Mouse (Mus musculus) intestine, embryonic 16.5 days (tissue): ENCODE results near the gene Als2. TPM values are rescaled to one million over a fixed set of nuclear protein-coding genes. Genes with fewer than 3 reads are reported as not detected.
A peak's percentile ranks its signal among the peaks of the same experiment; 100 is the strongest.

Experiments used
- ATAC-seq: fragments of 200-750 bp; cut with Nextera tagmentation; 2 replicates; pipeline ENCODE4 v1.8.0; 2017; ENCODE audit warnings: moderate TSS enrichment, moderate library complexity
- H3K27ac ChIP-seq: fragments of 300-500 bp; sonication (generic); 2 replicates; pipeline ENCODE4 v1.5.1; 2014; ENCODE audit warnings: mild to moderate bottlenecking, low read length
- H3K27me3 ChIP-seq: fragments of 300-500 bp; sonication (generic); replicated peaks from 2 replicates; pipeline ENCODE4 v1.6.1; 2014; ENCODE audit warnings: low read length, control low read depth, mixed read lengths; ENCODE audit not compliant: control insufficient read depth, insufficient read depth
- H3K36me3 ChIP-seq: fragments of 300-500 bp; sonication (generic); 2 replicates; pipeline ENCODE4 v1.6.1; 2014; ENCODE audit warnings: low read length, control low read depth; ENCODE audit not compliant: control insufficient read depth, insufficient read depth
- H3K4me1 ChIP-seq: fragments of 300-500 bp; sonication (generic); 2 replicates; pipeline ENCODE4 v1.6.1; 2014; ENCODE audit warnings: low read length, control low read depth, mixed read lengths; ENCODE audit not compliant: control insufficient read depth, insufficient read depth
- H3K4me2 ChIP-seq: fragments of 300-500 bp; sonication (generic); 2 replicates; pipeline ENCODE4 v1.6.1; 2014; ENCODE audit warnings: low read depth, low read length, control low read depth
- H3K4me3 ChIP-seq: fragments of 300-500 bp; sonication (generic); 2 replicates; pipeline ENCODE4 v1.5.1; 2014; ENCODE audit warnings: mild to moderate bottlenecking, low read length
- H3K9ac ChIP-seq: fragments of 300-500 bp; sonication (generic); 2 replicates; pipeline ENCODE4 v1.6.1; 2014; ENCODE audit warnings: low read depth, low read length
- H3K9me3 ChIP-seq: fragments of 300-500 bp; sonication (generic); 2 replicates; pipeline ENCODE4 v1.6.1; 2016; ENCODE audit warnings: low read length, control low read depth; ENCODE audit not compliant: control insufficient read depth
- WGBS: fragments of 180-500 bp; shearing (Covaris S2); extraction: QIAGEN DNeasy Blood & Tissue Kit; methylation state at CpG from one replicate; pipeline ENCODE4 v1.1.7; 2014; 5-methylcytosine and 5-hydroxymethylcytosine counted together
- polyA plus RNA-seq: library from polyadenylated mRNA; unstranded; fragments of >200 nt; fragmentation: Nextera tagmentation; extraction: Ambion mirVana; gene quantifications from 2 replicates; pipeline ENCODE4 v1.2.1, GENCODE M21; 2015

Gene Als2
- polyA plus RNA-seq, 1 experiment from 2014 or later = 7.5 TPM

- no peak overlapping the region for H3K4me3 ChIP-seq
- ATAC-seq = no peak
- no peak overlapping the region for H3K27ac ChIP-seq
- H3K9me3 ChIP-seq = no peaks in the 10 kb centered on the region
- no peaks in the 10 kb centered on the region for H3K27me3 ChIP-seq
- H3K36me3 ChIP-seq = peaks cover 6% of the 10 kb centered on the region; the same call in 1 of the 2 replicates
- no peak overlapping the region for H3K9ac ChIP-seq
- 82% methylated on average over 3 of the region's 3 CpGs for WGBS
- H3K4me1 ChIP-seq = no peaks in the 10 kb centered on the region
- H3K4me2 ChIP-seq = no peak overlapping the region
Observed at GRCm38 (mm10) chr1:59220371-59220770, 16.7 kb downstream of the Als2 start.

DNA sequence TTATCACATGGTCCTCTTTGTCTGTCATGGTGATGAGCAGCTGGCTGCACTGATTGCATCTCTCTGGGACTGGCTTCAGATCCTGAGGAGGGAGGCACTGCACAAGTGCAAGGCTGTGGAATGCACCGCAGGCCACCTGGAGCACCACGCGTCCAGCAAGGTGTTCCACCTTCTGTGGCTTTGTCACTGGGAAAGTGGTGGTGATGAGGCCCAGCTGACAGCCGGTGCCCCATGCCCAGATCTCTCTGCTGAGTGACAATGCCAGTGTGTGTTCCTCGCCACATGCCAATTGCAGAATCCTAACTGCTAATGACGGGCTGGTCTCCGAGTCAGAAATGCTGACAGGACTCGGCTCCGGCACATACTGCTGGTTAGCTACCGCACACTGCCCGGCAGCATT, 21.6 kb downstream of the Als2 start:
- H3K9ac ChIP-seq = no peak overlapping the region
- no peak overlapping the region for H3K4me3 ChIP-seq
- H3K27me3 ChIP-seq = no peaks in the 10 kb centered on the region
- no peaks in the 10 kb centered on the region for H3K9me3 ChIP-seq
- peaks cover 6% of the 10 kb centered on the region; the same call in 1 of the 2 replicates for H3K36me3 ChIP-seq
- 93% methylated on average over 11 of the region's 11 CpGs for whole genome bisulfite sequencing
- no peak overlapping the region for H3K4me2 ChIP-seq
- no peak for ATAC-seq
- peaks cover 7% of the 10 kb centered on the region for H3K4me1 ChIP-seq
- no peak overlapping the region for H3K27ac ChIP-seq

- Histone ChIP-seq H3K9me3 (no peaks in the 10 kb centered on the region), H3K4me3 (no peak overlapping the region), H3K9ac (no peak overlapping the region), H3K4me1 (peaks cover 7% of the 10 kb centered on the region), H3K36me3 (peaks cover 6% of the 10 kb centered on the region; the same call in 1 of the 2 replicates), H3K27ac (0 out of 2 replicates have a peak overlapping the region, but pooled peaks have one; percentile 60), H3K27me3 (no peaks in the 10 kb centered on the region), H3K4me2 (no peak overlapping the region)
- WGBS = no CpG with 5 or more reads among the region's 1 CpGs
- 0 out of 2 replicates have a peak, but pooled peaks have one; percentile 29 for ATAC-seq
Observed at GRCm38 (mm10) chr1:59212951-59213350, 24.1 kb downstream of the Als2 start.

DNA sequence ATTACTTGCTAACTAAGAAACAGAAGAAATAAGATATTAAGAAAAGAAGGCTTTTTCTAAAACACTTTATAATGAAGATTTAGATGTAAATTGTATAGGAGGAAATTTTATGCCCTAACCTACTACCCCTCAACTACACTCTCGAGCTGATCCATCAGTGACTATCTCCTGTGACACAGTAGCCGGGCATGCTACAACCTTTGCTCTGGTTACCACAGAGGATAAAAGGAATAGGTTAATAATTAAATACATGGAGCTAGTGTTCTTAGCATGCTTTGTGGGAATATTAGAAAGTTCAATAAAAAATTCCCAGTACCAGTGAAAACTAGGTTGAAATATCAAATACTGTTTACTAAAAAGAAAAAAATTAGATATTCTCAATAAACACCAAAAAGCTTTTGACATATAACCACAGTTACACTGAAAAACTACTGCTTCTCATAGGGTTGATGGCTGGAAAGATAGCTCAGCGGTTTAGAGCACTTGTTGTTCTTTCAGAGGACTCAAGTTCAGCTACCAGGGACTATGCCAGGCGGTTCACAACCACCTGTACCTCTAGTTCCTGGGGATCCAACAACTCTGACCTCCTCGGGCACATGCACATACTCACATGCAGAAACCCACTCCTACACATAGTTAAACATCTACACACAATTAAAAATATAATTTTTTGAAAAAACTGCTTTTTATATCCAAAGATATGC, 24.8 kb downstream of the Als2 start:
- ATAC-seq = peak; percentile 96
- H3K27ac ChIP-seq = peak overlapping the region; percentile 60; the same call in 1 of the 2 replicates
- H3K9ac ChIP-seq = no peak overlapping the region
- WGBS = 61% methylated on average over 5 of the region's 5 CpGs
- H3K27me3 ChIP-seq = no peaks in the 10 kb centered on the region
- no peak overlapping the region for H3K4me2 ChIP-seq
- peaks cover 6% of the 10 kb centered on the region; the same call in 1 of the 2 replicates for H3K36me3 ChIP-seq
- no peak overlapping the region for H3K4me3 ChIP-seq
- H3K4me1 ChIP-seq = peaks cover 7% of the 10 kb centered on the region
- H3K9me3 ChIP-seq = no peaks in the 10 kb centered on the region

DNA sequence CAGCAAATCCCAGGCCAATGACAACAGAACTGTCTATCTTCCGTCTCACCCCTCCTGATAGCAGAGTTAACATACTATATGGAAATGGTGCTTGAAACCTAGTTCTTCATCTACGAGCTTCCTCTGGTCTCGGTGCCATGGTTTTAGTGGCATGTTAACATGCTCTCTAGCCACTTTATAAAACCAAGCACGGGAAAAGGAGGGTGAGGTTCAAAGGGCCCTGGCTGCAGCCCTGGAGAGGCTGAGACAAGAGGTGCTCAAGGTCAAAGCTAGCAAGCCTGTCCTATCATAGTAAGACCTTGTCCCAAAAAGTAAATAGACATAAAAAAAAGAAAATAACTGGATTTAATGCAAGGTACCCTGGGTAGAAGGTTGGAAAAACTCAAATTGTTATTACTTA, 25.4 kb downstream of the Als2 start:
- Histone ChIP-seq H3K4me3 (no peak overlapping the region), H3K9me3 (no peaks in the 10 kb centered on the region), H3K4me2 (no peak overlapping the region), H3K27ac (peak overlapping the region; percentile 26), H3K27me3 (no peaks in the 10 kb centered on the region), H3K4me1 (peaks cover 7% of the 10 kb centered on the region), H3K36me3 (peaks cover 5% of the 10 kb centered on the region; the same call in 1 of the 2 replicates), H3K9ac (no peak overlapping the region)
- peak; percentile 83 for ATAC-seq
- 65% methylated on average over 4 of the region's 4 CpGs for WGBS

- no peaks in the 10 kb centered on the region for H3K36me3 ChIP-seq
- no peaks in the 10 kb centered on the region for H3K27me3 ChIP-seq
- H3K4me2 ChIP-seq = no peak overlapping the region
- peaks cover 7% of the 10 kb centered on the region for H3K4me1 ChIP-seq
- H3K9ac ChIP-seq = no peak overlapping the region
- H3K4me3 ChIP-seq = no peak overlapping the region
- WGBS = 83% methylated on average over 1 of the region's 1 CpGs
- ATAC-seq = no peak
- no peaks in the 10 kb centered on the region for H3K9me3 ChIP-seq
- no peak overlapping the region for H3K27ac ChIP-seq
Observed at GRCm38 (mm10) chr1:59208331-59208730, 28.7 kb downstream of the Als2 start.

DNA sequence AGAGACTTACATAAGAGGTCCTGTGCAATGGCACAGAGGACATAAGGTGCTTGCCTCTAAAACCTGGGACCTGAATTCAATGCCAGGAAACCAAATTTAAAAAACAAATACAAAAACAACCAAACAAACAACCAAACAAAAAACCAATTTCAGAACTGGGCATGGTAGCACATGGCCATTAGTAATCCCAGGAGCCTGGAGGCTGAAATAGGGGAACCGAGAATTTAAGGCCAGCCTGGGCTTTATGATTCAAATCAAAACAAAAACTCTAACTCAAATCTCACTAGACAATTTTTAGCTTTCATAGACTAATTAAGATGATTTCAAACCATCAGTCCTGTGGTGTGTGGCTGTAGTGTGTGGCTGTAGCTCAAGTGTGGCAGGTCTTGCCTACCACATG, 32.5 kb downstream of the Als2 start:
- H3K9me3 ChIP-seq = no peaks in the 10 kb centered on the region
- no peaks in the 10 kb centered on the region for H3K4me1 ChIP-seq
- WGBS = 86% methylated on average over 1 of the region's 1 CpGs
- H3K36me3 ChIP-seq = no peaks in the 10 kb centered on the region
- no peak overlapping the region for H3K27ac ChIP-seq
- no peaks in the 10 kb centered on the region for H3K27me3 ChIP-seq
- no peak for ATAC-seq
- H3K4me3 ChIP-seq = no peak overlapping the region
- H3K9ac ChIP-seq = no peak overlapping the region
- no peak overlapping the region for H3K4me2 ChIP-seq

GRCm38 (mm10) chr1:59202367-59202766, 34.7 kb downstream of the Als2 start:
- no peak overlapping the region for H3K4me3 ChIP-seq
- no peaks in the 10 kb centered on the region for H3K36me3 ChIP-seq
- no peak overlapping the region for H3K27ac ChIP-seq
- no peaks in the 10 kb centered on the region for H3K27me3 ChIP-seq
- no peaks in the 10 kb centered on the region for H3K9me3 ChIP-seq
- no peaks in the 10 kb centered on the region for H3K4me1 ChIP-seq
- no peak overlapping the region for H3K4me2 ChIP-seq
- H3K9ac ChIP-seq = no peak overlapping the region
- ATAC-seq = peak; percentile 16; the same call in 1 of the 2 replicates
- WGBS = 85% methylated on average over 10 of the region's 10 CpGs

GRCm38 (mm10) chr1:59201561-59201960, 35.5 kb downstream of the Als2 start:
- Histone ChIP-seq H3K9ac (no peak overlapping the region), H3K4me1 (no peaks in the 10 kb centered on the region), H3K4me2 (no peak overlapping the region), H3K9me3 (no peaks in the 10 kb centered on the region), H3K4me3 (no peak overlapping the region), H3K27me3 (no peaks in the 10 kb centered on the region), H3K36me3 (no peaks in the 10 kb centered on the region), H3K27ac (no peak overlapping the region)
- 67% methylated on average over 1 of the region's 1 CpGs for WGBS
- ATAC-seq = no peak
